Mouse (Mus musculus) T-cell, adult 2 months (primary cell): ENCODE data around the gene Ube2h.
"Not testable (repeated sequence)": the region's sequence is repeated elsewhere in the genome, so short reads cannot be mapped to it uniquely, and the experiment has no call there.

ENCODE experiments used
- DNase-seq: peaks from one replicate; pipeline ENCODE4 v3.0.0; 2022; ENCODE audit warnings: low spot score

Gene Ube2h

GRCm38 (mm10) chr6:30243347-30244007, 60.9 kb downstream of the Ube2h start:
- DNase-seq, result no peak

- no peak for DNase-seq
These were observed 61.4 kb downstream of the Ube2h start for GRCm38 (mm10) chr6:30242928-30243327.

GRCm38 (mm10) chr6:30240105-30240504, 64.2 kb downstream of the Ube2h start:
- DNase-seq, result no peak

GRCm38 (mm10) chr6:30239207-30239606, 65.1 kb downstream of the Ube2h start:
- no peak for DNase-seq

GRCm38 (mm10) chr6:30238079-30238478, 66.3 kb downstream of the Ube2h start:
- no peak for DNase-seq

GRCm38 (mm10) chr6:30236564-30236963, 67.8 kb downstream of the Ube2h start:
- no peak for DNase-seq

GRCm38 (mm10) chr6:30231758-30232293, 72.5 kb downstream of the Ube2h start:
- no peak for DNase-seq

- peak; percentile 16 for DNase-seq
These were observed 74.1 kb downstream of the Ube2h start for GRCm38 (mm10) chr6:30230246-30230645.

- no peak for DNase-seq
These were observed 75.4 kb downstream of the Ube2h start for GRCm38 (mm10) chr6:30228921-30229320.

GRCm38 (mm10) chr6:30228353-30228752, 76.0 kb downstream of the Ube2h start:
- no peak for DNase-seq

- DNase-seq, result peak; percentile 50
These were observed 77.2 kb downstream of the Ube2h start for GRCm38 (mm10) chr6:30226971-30227700.

- DNase-seq, result no peak
These were observed 79.6 kb downstream of the Ube2h start for GRCm38 (mm10) chr6:30224693-30225092.

- no peak for DNase-seq
These were observed 82.0 kb downstream of the Ube2h start for GRCm38 (mm10) chr6:30222321-30222720.

GRCm38 (mm10) chr6:30217581-30217980, 86.8 kb downstream of the Ube2h start:
- DNase-seq, result no peak

- no peak for DNase-seq
These were observed 91.9 kb downstream of the Ube2h start for GRCm38 (mm10) chr6:30212468-30212867.

- no peak for DNase-seq
These were observed 92.5 kb downstream of the Ube2h start for GRCm38 (mm10) chr6:30211641-30212455.

- DNase-seq, result peak; percentile 58
These were observed 93.6 kb downstream of the Ube2h start for GRCm38 (mm10) chr6:30210788-30211187.

- DNase-seq, result no peak
These were observed 95.5 kb downstream of the Ube2h start for GRCm38 (mm10) chr6:30208844-30209243.

- DNase-seq, result peak; percentile 75
These were observed 98.6 kb downstream of the Ube2h start for GRCm38 (mm10) chr6:30205587-30206202.

GRCm38 (mm10) chr6:30205180-30205538, 99.2 kb downstream of the Ube2h start:
- not testable (repeated sequence) for DNase-seq

GRCm38 (mm10) chr6:30204383-30205179, 99.8 kb downstream of the Ube2h start:
- no peak for DNase-seq
